Mouse (Mus musculus) myocyte (in vitro differentiated cells): ENCODE measurements around the gene Ezh2. TPM values are rescaled to one million over a fixed set of nuclear protein-coding genes. Genes with fewer than 3 reads are reported as not detected.
"Not testable (repeated sequence)": the region's sequence is repeated elsewhere in the genome, so short reads cannot be mapped to it uniquely, and the experiment has no call there.

Experiments used
- H3K27me3 ChIP-seq: one replicate; pipeline ENCODE4 v1.6.1; 2011; ENCODE audit not compliant: control insufficient read depth, insufficient read depth, insufficient read length
- H3K36me3 ChIP-seq: one replicate; pipeline ENCODE4 v1.6.1; 2011; ENCODE audit not compliant: control insufficient read depth, insufficient read depth
- H3K4me2 ChIP-seq: one replicate; pipeline ENCODE4 v1.6.1; 2011; ENCODE audit warnings: low read depth, control low read depth
- H3K4me3 ChIP-seq: one replicate; pipeline ENCODE4 v1.5.1; 2011; ENCODE audit warnings: mild to moderate bottlenecking, control low read depth, moderate library complexity
- H3K79me2 ChIP-seq: one replicate; pipeline ENCODE4 v1.6.1; 2011; ENCODE audit not compliant: control insufficient read depth, insufficient read depth
- H3ac ChIP-seq: one replicate; pipeline ENCODE4 v1.6.1; 2011; ENCODE audit not compliant: control insufficient read depth, insufficient read length
- CEBPB ChIP-seq: IDR thresholded peaks from 2 replicates; pipeline ENCODE4 v1.6.1; 2011; ENCODE audit warnings: mild to moderate bottlenecking, moderate library complexity; ENCODE audit not compliant: poor library complexity, insufficient read depth, severe bottlenecking
- E2F4 ChIP-seq: IDR thresholded peaks from one replicate; pipeline ENCODE4 v1.6.1; 2011; ENCODE audit warnings: mild to moderate bottlenecking, control low read depth, moderate library complexity; ENCODE audit not compliant: insufficient read depth
- MAX ChIP-seq: IDR thresholded peaks from one replicate; pipeline ENCODE4 v1.6.1; 2011; ENCODE audit warnings: low read depth, mild to moderate bottlenecking, control low read depth
- MYOD1 ChIP-seq, 3 experiments: IDR thresholded peaks; one replicate each; pipeline ENCODE4 v1.6.1; 2011; ENCODE audit warnings: control low read depth in 2 of 3, low read depth in 2 of 3, mild to moderate bottlenecking in 2 of 3, moderate library complexity in 1 of 3; ENCODE audit not compliant: insufficient read length in 2 of 3, control insufficient read depth in 1 of 3
- MYOG ChIP-seq, 3 experiments: IDR thresholded peaks; one replicate each; pipeline ENCODE4 v1.6.1; 2011; ENCODE audit warnings: control low read depth in 2 of 3, low read depth in 2 of 3, mild to moderate bottlenecking in 2 of 3; ENCODE audit not compliant: insufficient read length in 2 of 3, control insufficient read depth in 1 of 3, insufficient read depth in 1 of 3
- POLR2A ChIP-seq: IDR thresholded peaks from one replicate; pipeline ENCODE4 v1.6.1; 2011; ENCODE audit warnings: low read depth, mild to moderate bottlenecking, control low read depth, moderate library complexity; ENCODE audit not compliant: insufficient read length
- POLR2AphosphoS2 ChIP-seq: IDR thresholded peaks from one replicate; pipeline ENCODE4 v1.6.1; 2011; ENCODE audit warnings: low read depth, control low read depth; ENCODE audit not compliant: insufficient read length
- REST ChIP-seq: IDR thresholded peaks from one replicate; pipeline ENCODE4 v1.6.1; 2011; ENCODE audit warnings: mild to moderate bottlenecking, control low read depth, moderate library complexity; ENCODE audit not compliant: insufficient read depth, insufficient read length
- SRF ChIP-seq: IDR thresholded peaks from one replicate; pipeline ENCODE4 v1.6.1; 2011; ENCODE audit warnings: low read depth; ENCODE audit not compliant: control insufficient read depth, insufficient read length
- TCF12 ChIP-seq: IDR thresholded peaks from one replicate; pipeline ENCODE4 v1.6.1; 2011; ENCODE audit warnings: mild to moderate bottlenecking, control low read depth; ENCODE audit not compliant: poor library complexity, insufficient read depth, severe bottlenecking
- TCF3 ChIP-seq: IDR thresholded peaks from one replicate; pipeline ENCODE4 v1.6.1; 2011; ENCODE audit warnings: low read depth, control low read depth; ENCODE audit not compliant: insufficient read length
- USF1 ChIP-seq: IDR thresholded peaks from one replicate; pipeline ENCODE4 v1.6.1; 2011; ENCODE audit warnings: low read depth, mild to moderate bottlenecking, control low read depth, moderate library complexity
- polyA plus RNA-seq: library from polyadenylated mRNA; unstranded; fragments of >200 nt; fragmentation: generic; extraction: Trizol; gene quantifications from one replicate; pipeline ENCODE4 v1.2.1, GENCODE M21; 2012; ENCODE audit warnings: missing spikeins

The Ezh2 gene
- polyA plus RNA-seq, 1 experiment, result 19.3 TPM

- Histone ChIP-seq H3K36me3 (no peaks in the 10 kb centered on the region), H3K4me3 (peak overlapping the region; percentile 66)
- TF ChIP-seq TCF12, result no peak
- TF ChIP-seq POLR2A, result no peak
- no peak for TF ChIP-seq MYOD1 (IDR thresholded peaks at IDR 0.05; ENCODE audit: control insufficient read depth in 1 of 3, insufficient read length in 2 of 3, low read depth in 2 of 3)
- no peak for TF ChIP-seq E2F4
- TF ChIP-seq TCF3, result no peak
- no peak for TF ChIP-seq POLR2AphosphoS2
- TF ChIP-seq SRF, result no peak
Measured at GRCm38 (mm10) chr6:47595696-47596095, 555 bp upstream of the Ezh2 start.

GRCm38 (mm10) chr6:47594141-47594835, 853 bp downstream of the Ezh2 start:
- Histone ChIP-seq H3K4me2 (peak overlapping the region; percentile 69), H3ac (peak overlapping the region; percentile 60), H3K36me3 (no peaks in the 10 kb centered on the region), H3K27me3 (no peaks in the 10 kb centered on the region), H3K4me3 (peak overlapping the region; percentile 66), H3K79me2 (peaks cover 48% of the 10 kb centered on the region)
- peak; percentile 51 for TF ChIP-seq POLR2AphosphoS2
- TF ChIP-seq POLR2A, result peak; percentile 25
- no peak for TF ChIP-seq TCF12

More at GRCm38 (mm10) chr6:47595696-47596095, 555 bp upstream of the Ezh2 start:
- Histone ChIP-seq H3ac (peak overlapping the region; percentile 60), H3K4me2 (peak overlapping the region; percentile 85), H3K27me3 (no peaks in the 10 kb centered on the region), H3K79me2 (peaks cover 34% of the 10 kb centered on the region)

GRCm38 (mm10) chr6:47593590-47593989, 1.6 kb downstream of the Ezh2 start:
- TF ChIP-seq TCF3 (no peak), MAX (no peak), MYOG (IDR thresholded peaks at IDR 0.05; ENCODE audit: control insufficient read depth in 1 of 3, insufficient read depth in 1 of 3, insufficient read length in 2 of 3, low read depth in 2 of 3) (no peak), E2F4 (no peak)
- Histone ChIP-seq H3K4me3 (peak overlapping the region; percentile 66), H3K36me3 (no peaks in the 10 kb centered on the region), H3K4me2 (peak overlapping the region; percentile 69), H3K27me3 (no peaks in the 10 kb centered on the region), H3K79me2 (peaks cover 55% of the 10 kb centered on the region), H3ac (peak overlapping the region; percentile 60)

GRCm38 (mm10) chr6:47587332-47587731, 7.8 kb downstream of the Ezh2 start:
- not testable (repeated sequence) for H3ac ChIP-seq, H3K27me3 ChIP-seq, H3K4me3 ChIP-seq, H3K4me2 ChIP-seq, H3K36me3 ChIP-seq
- peaks cover 98% of the 10 kb centered on the region for H3K79me2 ChIP-seq

GRCm38 (mm10) chr6:47572887-47573286, 22.3 kb downstream of the Ezh2 start:
- H3K27me3 ChIP-seq, result no peaks in the 10 kb centered on the region
- H3ac ChIP-seq, result no peak overlapping the region
- H3K79me2 ChIP-seq, result peaks cover 32% of the 10 kb centered on the region
- peaks cover 26% of the 10 kb centered on the region for H3K36me3 ChIP-seq
- H3K4me3 ChIP-seq, result no peak overlapping the region
- no peak for TF ChIP-seq CEBPB
- TF ChIP-seq E2F4, result no peak
- no peak for TF ChIP-seq SRF
- no peak for TF ChIP-seq MYOG (IDR thresholded peaks at IDR 0.05; ENCODE audit: control insufficient read depth in 1 of 3, insufficient read depth in 1 of 3, insufficient read length in 2 of 3, low read depth in 2 of 3)
- TF ChIP-seq TCF12, result no peak
- no peak for TF ChIP-seq USF1
- TF ChIP-seq MYOD1 (IDR thresholded peaks at IDR 0.05; ENCODE audit: control insufficient read depth in 1 of 3, insufficient read length in 2 of 3, low read depth in 2 of 3), result no peak
- TF ChIP-seq TCF3, result no peak
- no peak for TF ChIP-seq POLR2AphosphoS2
- TF ChIP-seq MAX, result no peak
- no peak for TF ChIP-seq REST
- TF ChIP-seq POLR2A, result no peak
- H3K4me2 ChIP-seq, result no peak overlapping the region
